Mouse (Mus musculus) adrenal gland, postnatal 25 days (tissue): ENCODE measurements around the gene Rnf150. TPM values are rescaled to one million over a fixed set of nuclear protein-coding genes. Genes with fewer than 3 reads are reported as not detected.
"Not testable (repeated sequence)": the region's sequence is repeated elsewhere in the genome, so short reads cannot be mapped to it uniquely, and the experiment has no call there.

ENCODE experiments used
- DNase-seq: peaks from one replicate; pipeline ENCODE4 v3.0.0; 2021; ENCODE audit warnings: mixed read lengths
- total RNA-seq: library from RNA; stranded (reverse); gene quantifications from 2 replicates; pipeline ENCODE4 v1.2.3, GENCODE M21; 2021

Gene Rnf150
- total RNA-seq, 1 experiment from 2014 or later: 16.6 TPM

DNA sequence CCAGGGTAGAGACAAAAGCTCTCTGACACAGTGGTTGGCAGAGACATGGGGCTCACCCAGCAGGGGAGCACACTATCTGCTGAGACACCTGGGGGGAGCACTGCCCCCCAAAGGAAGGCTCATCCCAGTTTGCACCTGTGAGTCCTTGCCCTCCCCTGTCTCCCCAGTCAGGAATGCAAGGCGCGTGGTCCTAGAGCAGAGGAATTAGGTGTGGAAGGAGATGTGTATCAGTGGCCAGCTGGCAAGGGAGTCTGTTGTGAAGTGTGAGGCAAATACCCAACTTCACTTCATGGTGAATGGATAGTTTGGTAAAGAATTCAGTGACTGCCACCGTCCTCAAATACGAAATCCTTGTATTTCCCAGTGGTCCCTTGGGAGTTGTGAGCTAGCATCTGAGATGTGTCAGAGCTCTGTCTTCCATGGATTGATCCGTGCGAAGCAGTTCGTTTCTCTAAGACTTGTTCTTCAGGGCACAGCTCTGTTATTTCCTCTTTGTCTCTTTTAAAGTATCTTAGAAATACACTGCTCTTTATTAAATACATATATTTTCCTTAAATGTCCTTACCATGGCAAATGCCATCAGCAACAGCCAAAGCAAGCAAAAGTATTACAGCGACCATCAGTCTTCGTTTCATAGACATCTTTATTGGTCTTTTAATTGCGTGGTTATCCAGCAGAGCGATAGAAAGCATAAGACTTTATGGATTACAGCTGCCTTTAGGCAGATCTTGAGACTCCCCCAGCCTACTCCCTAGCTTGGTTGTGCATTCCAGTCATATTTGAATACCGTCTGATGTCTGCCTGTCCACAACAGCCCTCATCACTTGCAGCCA, 215.8 kb downstream of the Rnf150 start:
- no peak for DNase-seq

DNA sequence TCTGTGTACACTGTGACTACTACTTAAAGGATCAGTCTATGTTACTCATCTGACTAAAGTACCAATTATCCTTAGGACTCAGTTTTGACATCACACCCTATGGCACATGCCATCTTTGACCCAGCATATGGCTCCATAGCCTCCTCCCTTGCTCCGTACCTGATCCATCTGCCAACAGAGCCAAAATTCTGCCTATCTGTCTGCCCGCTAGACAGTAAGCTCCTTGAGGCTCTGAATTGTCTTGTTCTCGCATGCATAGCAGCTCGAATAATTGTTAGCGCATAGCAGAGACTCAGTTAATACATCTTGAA, 216.3 kb downstream of the Rnf150 start:
- DNase-seq: no peak

- no peak for DNase-seq
Observed at GRCm38 (mm10) chr8:83081266-83081665, 218.1 kb downstream of the Rnf150 start.

- not testable (repeated sequence) for DNase-seq
Observed at GRCm38 (mm10) chr8:83081806-83082205, 218.7 kb downstream of the Rnf150 start.

DNA sequence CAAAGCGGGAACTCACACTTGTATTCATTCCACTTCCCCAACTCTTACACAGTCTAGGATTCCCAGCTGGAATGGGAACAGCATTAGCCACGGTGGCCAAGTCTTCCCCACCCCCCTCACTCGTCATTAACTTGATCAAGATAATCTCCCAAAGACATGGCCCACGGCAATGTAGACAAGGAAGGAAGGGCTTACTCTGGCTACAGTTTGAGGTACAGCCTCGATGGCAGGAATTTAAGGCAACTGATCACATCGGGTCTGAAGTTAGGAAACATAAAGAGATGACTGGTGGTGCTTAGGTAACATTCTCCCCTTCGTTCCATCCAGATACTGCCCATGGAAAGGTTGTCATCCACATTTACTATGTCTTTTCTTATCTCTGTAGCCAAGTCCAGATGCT, 219.1 kb downstream of the Rnf150 start:
- DNase-seq: no peak

DNA sequence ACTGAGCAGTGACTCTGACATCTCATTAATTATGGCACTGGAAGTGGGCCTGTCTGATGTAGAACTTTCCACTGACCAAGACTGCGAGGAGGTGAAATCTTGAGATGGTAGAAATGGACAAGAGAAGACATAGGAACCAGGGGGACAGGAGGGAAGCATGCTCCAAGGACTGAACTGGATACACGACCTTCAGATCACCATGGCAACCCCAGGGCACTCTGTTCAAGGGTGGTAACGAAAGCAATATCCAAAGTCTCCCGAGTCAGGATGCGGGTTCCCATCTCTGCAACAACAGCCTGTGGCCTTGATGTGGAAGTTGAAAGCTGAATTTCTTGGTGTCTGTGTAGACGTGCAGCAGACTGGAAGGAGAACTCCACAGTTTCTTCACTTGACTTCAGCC, 220.3 kb downstream of the Rnf150 start:
- no peak for DNase-seq

- no peak for DNase-seq
Observed at GRCm38 (mm10) chr8:83085581-83085980, 222.4 kb downstream of the Rnf150 start.

DNA sequence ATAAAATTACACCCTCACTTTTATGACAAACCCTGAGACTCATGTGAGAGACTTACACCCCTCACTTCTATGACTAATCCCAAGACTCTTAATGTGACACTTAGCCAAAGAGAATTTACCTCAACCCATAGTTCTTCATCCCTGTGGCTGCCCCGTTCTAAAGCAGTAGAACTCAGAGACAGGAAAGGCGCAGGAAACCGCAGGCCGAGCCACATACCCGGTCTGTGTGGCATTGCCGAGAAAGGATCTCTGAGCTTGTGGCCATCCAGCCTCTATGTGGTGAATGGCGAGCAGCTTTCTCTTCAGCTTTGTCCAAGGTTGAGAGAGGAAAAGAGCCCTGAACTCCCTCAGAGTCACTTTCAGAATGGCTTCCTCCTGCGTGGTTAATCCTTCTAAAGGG, 223.5 kb downstream of the Rnf150 start:
- no peak for DNase-seq

GRCm38 (mm10) chr8:83087604-83088003, 224.4 kb downstream of the Rnf150 start:
- no peak for DNase-seq

DNA sequence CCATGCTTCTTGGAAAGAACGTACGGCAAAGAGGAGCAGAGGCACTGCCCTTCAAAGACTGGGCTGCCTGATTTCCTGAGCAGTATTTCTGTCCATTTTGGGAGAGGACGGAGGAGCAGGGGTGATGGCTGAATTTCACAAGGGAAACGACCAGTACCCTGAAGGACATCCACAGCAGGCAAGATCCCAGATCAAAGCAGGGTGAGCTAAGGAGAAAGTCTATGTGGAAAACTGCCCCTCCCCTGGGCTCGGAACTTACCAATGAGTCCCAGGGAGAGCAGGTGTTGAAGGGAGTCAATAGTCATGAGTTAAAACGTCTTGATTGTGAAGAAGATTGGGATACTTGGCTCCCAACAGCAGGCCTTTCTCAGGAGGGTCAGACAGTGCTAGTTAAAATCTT, 225.0 kb downstream of the Rnf150 start:
- no peak for DNase-seq

DNA sequence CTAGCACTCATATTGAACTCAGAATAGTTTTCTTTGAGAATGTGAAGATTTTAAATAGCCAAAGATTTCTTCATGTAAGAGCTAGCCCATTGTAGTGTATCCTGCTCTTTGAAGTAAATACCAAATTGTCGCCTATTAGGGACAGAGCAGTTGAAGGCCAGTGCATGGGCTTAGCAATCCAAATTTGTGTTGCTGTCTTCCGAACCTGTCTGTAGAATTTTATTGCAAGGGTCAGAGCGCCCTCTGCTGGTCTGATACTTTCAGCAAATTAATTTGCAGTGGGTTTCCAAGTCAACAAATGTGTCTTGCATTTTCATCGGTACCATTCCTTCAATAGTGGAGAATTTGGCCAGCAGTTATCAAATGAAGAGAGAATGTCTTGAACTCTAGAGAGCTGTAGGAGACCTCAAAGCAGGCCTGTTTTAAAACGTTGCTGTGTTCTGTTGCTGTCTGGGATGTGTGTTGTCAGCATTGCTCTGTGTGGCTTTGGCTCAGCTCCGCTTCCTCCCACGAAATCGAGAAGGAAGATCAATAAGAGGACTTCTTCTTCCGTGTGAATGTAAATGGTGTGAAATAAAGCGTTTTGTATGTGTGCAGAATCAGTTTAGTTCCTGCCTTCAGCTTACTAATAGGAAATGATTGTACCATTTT, 226.3 kb downstream of the Rnf150 start:
- peak; percentile 82 for DNase-seq

GRCm38 (mm10) chr8:83090446-83090845, 227.3 kb downstream of the Rnf150 start:
- no peak for DNase-seq

DNA sequence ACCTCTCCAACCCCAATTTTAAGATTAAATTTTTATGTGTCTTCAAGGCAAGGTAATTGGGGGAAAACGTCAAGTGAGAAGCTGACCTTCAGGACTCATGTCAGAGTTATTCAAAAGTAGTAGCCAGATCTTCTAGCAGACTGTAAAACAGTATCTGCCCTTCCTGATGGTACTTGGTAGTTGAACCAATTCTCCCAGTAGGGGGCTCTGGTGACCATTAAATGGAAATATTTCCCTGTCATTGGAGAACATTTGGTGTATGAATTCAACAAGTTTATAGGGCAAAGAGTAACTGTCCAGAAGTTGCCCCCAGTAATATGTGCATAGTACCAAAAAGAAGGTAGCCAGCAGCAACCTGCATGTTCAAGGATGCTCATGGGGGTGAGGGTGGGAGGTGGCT, 236.9 kb downstream of the Rnf150 start:
- no peak for DNase-seq

DNA sequence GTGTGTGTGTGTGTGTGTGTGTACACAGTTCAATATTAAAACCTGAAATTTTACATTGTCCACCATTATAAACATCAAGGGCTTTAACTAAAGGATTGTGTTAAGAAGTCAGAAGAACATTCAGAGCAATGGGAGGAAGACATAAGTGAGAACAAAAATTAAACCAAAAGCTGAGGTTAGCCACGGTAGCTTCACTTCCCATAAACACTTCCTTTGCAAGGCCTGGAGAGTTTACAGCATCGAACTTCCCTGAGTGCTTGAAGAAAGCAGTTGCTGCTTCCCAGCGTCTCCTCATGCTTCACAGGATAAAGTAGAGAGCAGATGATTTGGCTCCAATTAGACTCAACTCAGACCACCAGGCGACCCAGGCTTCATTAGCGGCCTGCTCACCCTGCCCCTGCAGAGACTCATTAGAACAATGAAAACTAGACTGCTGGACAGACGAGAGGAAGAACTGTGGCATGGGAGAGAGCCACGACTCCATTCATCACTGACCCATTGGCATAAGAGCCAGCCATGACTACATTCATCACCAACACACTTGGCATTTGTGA, 239.9 kb downstream of the Rnf150 start:
- no peak for DNase-seq

- no peak for DNase-seq
Observed at GRCm38 (mm10) chr8:83103968-83104367, 240.8 kb downstream of the Rnf150 start.

GRCm38 (mm10) chr8:83109756-83110155, 246.6 kb downstream of the Rnf150 start:
- DNase-seq: no peak

DNA sequence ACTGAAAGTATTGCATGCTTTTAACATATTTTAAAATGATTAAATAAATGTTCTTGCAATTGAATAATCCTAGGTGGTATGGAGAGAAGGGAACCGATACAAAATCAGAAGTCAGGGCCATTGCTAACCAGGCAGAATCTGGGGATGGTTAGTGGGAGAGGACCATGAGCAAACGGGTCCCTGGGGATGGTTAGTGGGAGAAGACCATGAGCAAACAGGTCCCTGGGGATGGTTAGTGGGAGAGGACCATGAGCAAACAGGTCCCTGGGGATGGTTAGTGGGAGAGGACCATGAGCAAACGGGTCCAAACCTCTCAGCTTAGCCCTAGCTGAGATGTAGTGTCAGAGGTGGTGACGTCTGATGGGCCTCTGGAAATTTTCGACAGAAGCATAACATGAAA, 247.0 kb downstream of the Rnf150 start:
- DNase-seq: no peak

DNA sequence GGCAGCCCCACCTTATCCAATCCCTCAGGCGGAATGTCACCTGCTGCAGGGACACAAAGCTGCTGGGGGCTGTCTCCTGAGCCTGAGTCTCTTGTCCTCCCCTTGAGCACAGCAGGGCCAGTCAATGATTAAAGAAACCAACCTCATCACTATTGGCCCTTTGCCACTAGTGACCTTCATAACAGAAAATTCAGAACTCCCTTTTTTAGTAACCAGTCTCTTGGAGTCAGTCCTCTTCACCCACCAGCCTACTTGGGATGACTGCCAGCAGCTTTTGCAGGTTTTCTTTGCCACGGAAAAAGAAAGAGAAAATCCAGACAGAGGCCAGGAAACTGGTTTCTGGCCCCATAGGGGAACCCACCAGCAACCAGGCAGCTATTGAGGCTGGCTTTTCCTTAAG, 271.9 kb downstream of the Rnf150 start:
- peak; percentile 10 for DNase-seq

DNA sequence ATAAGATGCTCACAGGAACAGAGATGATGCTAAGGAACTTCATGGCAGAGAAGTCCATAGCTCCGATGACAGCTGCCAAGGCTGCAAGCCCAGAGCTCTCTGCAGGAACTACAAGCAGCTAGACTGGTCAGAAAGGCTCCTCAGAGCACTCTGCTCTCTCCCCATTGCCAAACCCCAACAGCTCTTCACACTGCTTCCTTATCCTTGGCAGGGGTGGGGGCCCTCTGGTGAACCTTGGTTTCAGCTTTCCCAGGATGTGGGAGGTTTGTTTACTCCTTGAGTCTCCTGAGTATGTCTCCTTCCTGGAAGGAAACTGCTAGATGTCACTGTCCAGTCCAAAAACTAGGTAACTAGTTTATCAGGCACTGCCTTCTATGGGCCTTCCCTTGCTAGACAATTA, 276.9 kb downstream of the Rnf150 start:
- no peak for DNase-seq

GRCm38 (mm10) chr8:83140701-83141111, 277.6 kb downstream of the Rnf150 start:
- DNase-seq: no peak
